Mouse (Mus musculus): ENCODE data around the gene Hipk2.

GRCm38 (mm10) chr6:38796388-38796787 is 79.6 kb downstream of the Hipk2 start:
- TF ChIP-seq POLR2A (IDR thresholded peaks at IDR 0.05; ENCODE audit: extremely low read depth, insufficient read depth, low read length), result no peak
- no peak for TF ChIP-seq CTCF (IDR thresholded peaks at IDR 0.05; ENCODE audit: extremely low read depth, insufficient read depth, low read length)
